Mouse (Mus musculus) cerebellum, adult 2 months (tissue): ENCODE results near the gene Tmem178b.

Experiments used
- CTCF ChIP-seq: fragments of 200-500 bp; IDR thresholded peaks from 2 replicates; pipeline ENCODE4 v1.5.1; 2011; ENCODE audit warnings: low read depth, mild to moderate bottlenecking, control low read depth, low read length, moderate library complexity, borderline replicate concordance; ENCODE audit not compliant: insufficient read depth
- POLR2A ChIP-seq: fragments of 200-500 bp; IDR thresholded peaks from 2 replicates; pipeline ENCODE4 v1.6.1; 2011; ENCODE audit warnings: low read length, control low read depth, borderline replicate concordance; ENCODE audit not compliant: insufficient read depth

DNA sequence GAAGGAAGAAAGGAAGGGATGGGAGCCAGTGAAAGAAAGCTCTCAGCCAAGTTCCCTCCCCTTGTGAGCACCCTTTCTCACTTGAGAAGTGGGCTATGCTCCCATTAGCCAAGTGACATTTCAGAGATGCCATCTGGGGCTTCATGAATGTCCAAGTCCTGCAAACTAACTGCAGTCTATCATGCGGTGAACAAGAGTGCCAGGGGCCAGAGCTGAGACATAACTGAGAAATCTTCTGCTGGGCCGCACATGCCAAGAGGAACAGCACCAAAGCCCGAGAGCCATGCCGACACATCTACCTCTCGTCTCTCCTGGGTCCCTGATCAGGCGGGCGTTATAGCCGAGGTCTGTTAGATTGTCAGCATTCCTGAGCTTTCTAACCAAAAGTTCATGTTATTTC is 279.2 kb downstream of the Tmem178b start:
- TF ChIP-seq POLR2A: no peak
- TF ChIP-seq CTCF: no peak
